Mouse (Mus musculus): Measurements from ENCODE around the gene Retnla. TPM values are rescaled to one million over a fixed set of nuclear protein-coding genes. Genes with fewer than 3 reads are reported as not detected.

Retnla gene
- polyA plus RNA-seq, 1 experiment from 2014 or later = not detected

- peak; percentile 39; the same call in 1 of the 2 replicates for TF ChIP-seq CTCF (IDR thresholded peaks at IDR 0.05; ENCODE audit: low read depth)
- TF ChIP-seq EP300 (optimal IDR thresholded peaks at IDR 0.05) = no peak
- Histone ChIP-seq H3K36me3 (ENCODE audit: control insufficient read depth, insufficient read depth, low read length) (no peaks in the 10 kb centered on the region), H3K27me3 (ENCODE audit: control insufficient read depth, insufficient read depth, low read length) (no peaks in the 10 kb centered on the region), H3K4me3 (ENCODE audit: low read depth, low read length) (no peak overlapping the region), H3K9me3 (ENCODE audit: control insufficient read depth, low read length) (no peaks in the 10 kb centered on the region), H3K9ac (ENCODE audit: low read length) (no peak overlapping the region), H3K4me2 (replicated peaks; ENCODE audit: low read depth) (no peak overlapping the region), H3K4me1 (replicated peaks; ENCODE audit: control insufficient read depth, insufficient read depth) (no peaks in the 10 kb centered on the region), H3K27ac (replicated peaks) (no peak overlapping the region)
- ATAC-seq (ENCODE audit: low FRiP score, low TSS enrichment) (no peak), DNase-seq (ENCODE audit: low spot score) (no peak)
- WGBS = 52% methylated on average over 2 of the region's 2 CpGs
These were observed 33.0 kb upstream of the Retnla start for GRCm38 (mm10) chr16:48809374-48809773.

DNA sequence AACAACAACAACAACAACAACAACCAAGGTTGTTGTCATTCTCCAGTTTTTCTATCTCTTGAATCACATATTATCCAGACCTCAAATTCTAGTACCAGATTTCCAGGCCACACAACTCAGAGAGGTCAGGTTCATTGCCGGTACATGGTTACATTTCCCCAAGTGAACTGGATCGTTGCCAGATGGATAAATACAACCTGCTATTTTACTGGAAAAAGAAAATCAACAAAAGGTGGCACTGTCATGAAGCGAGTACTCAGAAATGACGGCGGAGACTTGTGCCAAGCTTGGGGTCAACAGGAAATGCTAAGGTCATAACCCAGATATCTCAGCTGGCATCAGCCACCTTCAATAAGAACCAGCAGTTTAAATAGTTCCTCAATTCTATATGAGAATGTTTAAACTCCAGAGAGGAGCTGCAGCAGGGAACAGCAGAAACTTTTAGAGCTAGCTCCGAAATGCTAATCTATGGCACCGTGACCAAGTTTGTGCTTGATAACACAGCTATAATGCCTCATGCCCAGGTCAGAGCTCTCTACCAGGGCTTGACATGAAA lies 30.4 kb upstream of the Retnla start:
- DNase-seq (ENCODE audit: low spot score) (peak; percentile 21), ATAC-seq (ENCODE audit: low FRiP score, low TSS enrichment) (no peak)
- TF ChIP-seq EP300 (optimal IDR thresholded peaks at IDR 0.05) = no peak
- no peak for TF ChIP-seq CTCF (IDR thresholded peaks at IDR 0.05; ENCODE audit: low read depth)
- no peak overlapping the region for H3K4me2 ChIP-seq (replicated peaks; ENCODE audit: low read depth)
- no peaks in the 10 kb centered on the region for H3K4me1 ChIP-seq (replicated peaks; ENCODE audit: control insufficient read depth, insufficient read depth)
- no peaks in the 10 kb centered on the region for H3K36me3 ChIP-seq (ENCODE audit: control insufficient read depth, insufficient read depth, low read length)
- H3K9me3 ChIP-seq (ENCODE audit: control insufficient read depth, low read length) = no peaks in the 10 kb centered on the region
- no peak overlapping the region for H3K4me3 ChIP-seq (ENCODE audit: low read depth, low read length)
- H3K27me3 ChIP-seq (ENCODE audit: control insufficient read depth, insufficient read depth, low read length) = no peaks in the 10 kb centered on the region
- no peak overlapping the region for H3K9ac ChIP-seq (ENCODE audit: low read length)
- WGBS = 38% methylated on average over 7 of the region's 7 CpGs
- no peak overlapping the region for H3K27ac ChIP-seq (replicated peaks)

GRCm38 (mm10) chr16:48816695-48817094 lies 25.7 kb upstream of the Retnla start, which contains the start of gene Retnlb:
Retnlb (plus strand) TSS chr16:48816856.
- no peaks in the 10 kb centered on the region for H3K4me1 ChIP-seq (replicated peaks; ENCODE audit: control insufficient read depth, insufficient read depth)
- H3K27me3 ChIP-seq (ENCODE audit: control insufficient read depth, insufficient read depth, low read length) = no peaks in the 10 kb centered on the region
- H3K4me2 ChIP-seq (replicated peaks; ENCODE audit: low read depth) = no peak within 1 kb of the TSS
- no peak within 1 kb of the TSS for H3K27ac ChIP-seq (replicated peaks)
- H3K9ac ChIP-seq (ENCODE audit: low read length) = no peak within 1 kb of the TSS
- WGBS = 86% methylated on average over 2 of the region's 2 CpGs
- no peak within 1 kb of the TSS for H3K4me3 ChIP-seq (ENCODE audit: low read depth, low read length)
- DNase-seq (ENCODE audit: low spot score) (no peak), ATAC-seq (ENCODE audit: low FRiP score, low TSS enrichment) (no peak)
- no peaks in the 10 kb centered on the region for H3K36me3 ChIP-seq (ENCODE audit: control insufficient read depth, insufficient read depth, low read length)
- no peaks in the 10 kb centered on the region for H3K9me3 ChIP-seq (ENCODE audit: control insufficient read depth, low read length)
- TF ChIP-seq EP300 (optimal IDR thresholded peaks at IDR 0.05) (no peak), CTCF (IDR thresholded peaks at IDR 0.05; ENCODE audit: low read depth) (no peak)

GRCm38 (mm10) chr16:48818524-48818923 lies 23.8 kb upstream of the Retnla start:
- TF ChIP-seq EP300 (optimal IDR thresholded peaks at IDR 0.05) (no peak), CTCF (IDR thresholded peaks at IDR 0.05; ENCODE audit: low read depth) (no peak)
- DNase-seq (ENCODE audit: low spot score) (no peak), ATAC-seq (ENCODE audit: low FRiP score, low TSS enrichment) (no peak)
- H3K27ac ChIP-seq (replicated peaks) = no peak overlapping the region
- no peak overlapping the region for H3K4me2 ChIP-seq (replicated peaks; ENCODE audit: low read depth)
- 94% methylated on average over 6 of the region's 6 CpGs for WGBS
- no peaks in the 10 kb centered on the region for H3K9me3 ChIP-seq (ENCODE audit: control insufficient read depth, low read length)
- H3K4me3 ChIP-seq (ENCODE audit: low read depth, low read length) = no peak overlapping the region
- no peaks in the 10 kb centered on the region for H3K4me1 ChIP-seq (replicated peaks; ENCODE audit: control insufficient read depth, insufficient read depth)
- no peak overlapping the region for H3K9ac ChIP-seq (ENCODE audit: low read length)
- no peaks in the 10 kb centered on the region for H3K36me3 ChIP-seq (ENCODE audit: control insufficient read depth, insufficient read depth, low read length)
- H3K27me3 ChIP-seq (ENCODE audit: control insufficient read depth, insufficient read depth, low read length) = no peaks in the 10 kb centered on the region

- no peak overlapping the region for H3K9ac ChIP-seq (ENCODE audit: low read length)
- no peak for TF ChIP-seq EP300 (optimal IDR thresholded peaks at IDR 0.05)
- no peak for TF ChIP-seq CTCF (IDR thresholded peaks at IDR 0.05; ENCODE audit: low read depth)
- no peaks in the 10 kb centered on the region for H3K36me3 ChIP-seq (ENCODE audit: control insufficient read depth, insufficient read depth, low read length)
- H3K4me2 ChIP-seq (replicated peaks; ENCODE audit: low read depth) = no peak overlapping the region
- ATAC-seq (ENCODE audit: low FRiP score, low TSS enrichment) (peak; percentile 65; the same call in 1 of the 2 replicates), DNase-seq (ENCODE audit: low spot score) (peak; percentile 45)
- H3K4me1 ChIP-seq (replicated peaks; ENCODE audit: control insufficient read depth, insufficient read depth) = no peaks in the 10 kb centered on the region
- H3K27ac ChIP-seq (replicated peaks) = no peak overlapping the region
- WGBS = 46% methylated on average over 3 of the region's 3 CpGs
- no peaks in the 10 kb centered on the region for H3K9me3 ChIP-seq (ENCODE audit: control insufficient read depth, low read length)
- H3K27me3 ChIP-seq (ENCODE audit: control insufficient read depth, insufficient read depth, low read length) = no peaks in the 10 kb centered on the region
- H3K4me3 ChIP-seq (ENCODE audit: low read depth, low read length) = no peak overlapping the region
These were observed 15.9 kb upstream of the Retnla start for GRCm38 (mm10) chr16:48826474-48826873.

DNA sequence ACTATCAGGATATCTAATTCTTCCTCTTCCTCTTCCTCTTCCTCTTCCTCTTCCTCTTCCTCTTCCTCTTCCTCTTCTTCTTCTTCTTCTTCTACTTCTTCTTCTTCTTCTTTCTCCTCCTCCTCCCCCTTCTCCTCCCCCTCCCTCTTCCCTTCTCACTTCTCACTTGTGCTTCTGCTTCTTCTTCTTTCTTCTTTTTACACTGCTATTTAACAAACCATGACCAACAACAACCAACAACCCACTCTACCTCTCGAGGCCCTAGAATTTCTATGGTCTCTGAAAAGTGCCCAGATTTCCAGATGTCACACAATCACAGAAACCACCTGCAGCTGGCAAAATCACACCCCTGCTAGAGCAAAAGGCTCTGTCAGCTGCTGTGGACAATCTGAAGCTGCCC lies 14.7 kb upstream of the Retnla start:
- Histone ChIP-seq H3K4me3 (ENCODE audit: low read depth, low read length) (no peak overlapping the region), H3K4me1 (replicated peaks; ENCODE audit: control insufficient read depth, insufficient read depth) (no peaks in the 10 kb centered on the region), H3K4me2 (replicated peaks; ENCODE audit: low read depth) (no peak overlapping the region), H3K9ac (ENCODE audit: low read length) (no peak overlapping the region), H3K27ac (replicated peaks) (no peak overlapping the region), H3K9me3 (ENCODE audit: control insufficient read depth, low read length) (no peaks in the 10 kb centered on the region), H3K36me3 (ENCODE audit: control insufficient read depth, insufficient read depth, low read length) (no peaks in the 10 kb centered on the region), H3K27me3 (ENCODE audit: control insufficient read depth, insufficient read depth, low read length) (no peaks in the 10 kb centered on the region)
- TF ChIP-seq CTCF (IDR thresholded peaks at IDR 0.05; ENCODE audit: low read depth) (no peak), EP300 (optimal IDR thresholded peaks at IDR 0.05) (no peak)
- ATAC-seq (ENCODE audit: low FRiP score, low TSS enrichment) (no peak), DNase-seq (ENCODE audit: low spot score) (no peak)
- 54% methylated on average over 1 of the region's 1 CpGs for WGBS

All from stomach, postnatal 0 days (tissue).